Mouse (Mus musculus) neural tube, embryonic 13.5 days (tissue): ENCODE data around the gene Ints7. TPM values are rescaled to one million over a fixed set of nuclear protein-coding genes. Genes with fewer than 3 reads are reported as not detected.

ENCODE experiments used
- ATAC-seq: fragments of 200-750 bp; cut with Nextera tagmentation; 2 replicates; pipeline ENCODE4 v1.8.0; 2017; ENCODE audit warnings: low read depth, mild to moderate bottlenecking, moderate TSS enrichment, moderate library complexity
- H3K27ac ChIP-seq: fragments of 300-500 bp; sonication (generic); replicated peaks from 2 replicates; pipeline ENCODE4 v1.5.1; 2015; ENCODE audit warnings: moderate library complexity, mild to moderate bottlenecking, inconsistent platforms
- H3K27me3 ChIP-seq: fragments of 300-500 bp; sonication (generic); 2 replicates; pipeline ENCODE4 v1.6.1; 2015; ENCODE audit warnings: mild to moderate bottlenecking, inconsistent platforms
- H3K36me3 ChIP-seq: fragments of 300-500 bp; sonication (generic); 2 replicates; pipeline ENCODE4 v1.6.1; 2015; ENCODE audit warnings: mild to moderate bottlenecking, inconsistent platforms
- H3K4me1 ChIP-seq: fragments of 300-500 bp; sonication (generic); replicated peaks from 2 replicates; pipeline ENCODE4 v1.6.1; 2015; ENCODE audit warnings: inconsistent platforms
- H3K4me2 ChIP-seq: fragments of 300-500 bp; sonication (generic); 2 replicates; pipeline ENCODE4 v1.6.1; 2015; ENCODE audit warnings: inconsistent platforms, mild to moderate bottlenecking, moderate library complexity
- H3K4me3 ChIP-seq: fragments of 300-500 bp; sonication (generic); 2 replicates; pipeline ENCODE4 v1.5.1; 2015; ENCODE audit warnings: mild to moderate bottlenecking, inconsistent platforms
- H3K9ac ChIP-seq: fragments of 300-500 bp; sonication (generic); 2 replicates; pipeline ENCODE4 v1.6.1; 2015; ENCODE audit warnings: moderate library complexity, mild to moderate bottlenecking, inconsistent platforms
- H3K9me3 ChIP-seq: fragments of 300-500 bp; sonication (generic); 2 replicates; pipeline ENCODE4 v1.6.1; 2016; ENCODE audit warnings: inconsistent platforms
- WGBS: fragments of 180-500 bp; shearing (Covaris S2); methylation state at CpG from one replicate; pipeline ENCODE4 v1.1.7; 2015; 5-methylcytosine and 5-hydroxymethylcytosine counted together
- polyA plus RNA-seq: library from polyadenylated mRNA; unstranded; fragments of >200 nt; fragmentation: Nextera tagmentation; extraction: Ambion mirVana; gene quantifications from 2 replicates; pipeline ENCODE4 v1.2.1, GENCODE M21; 2015

The Ints7 gene
- polyA plus RNA-seq, 1 experiment from 2014 or later: 38.9 TPM

DNA sequence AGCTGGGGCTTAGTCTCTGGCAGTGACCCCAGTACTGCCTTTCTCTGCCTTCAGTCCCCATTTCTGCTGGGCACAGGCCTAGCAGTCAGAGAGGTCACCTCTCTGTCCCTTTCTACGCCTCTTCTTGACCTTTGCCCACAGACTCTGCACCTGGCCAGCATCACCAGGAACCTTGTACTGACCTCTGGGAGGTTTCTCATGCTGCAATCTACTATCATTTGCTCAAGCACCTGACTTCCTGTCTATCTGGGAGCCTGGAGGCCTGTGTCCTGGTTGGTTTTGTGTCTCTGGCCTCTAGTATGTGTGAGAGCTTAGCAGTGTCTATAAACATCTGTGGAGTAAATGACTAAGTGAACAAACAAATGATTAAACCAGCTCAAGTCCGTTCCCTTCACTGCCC, 64.7 kb downstream of the Ints7 start:
- H3K27me3 ChIP-seq: peaks cover 4% of the 10 kb centered on the region
- H3K27ac ChIP-seq: no peak overlapping the region
- WGBS: 84% methylated on average over 2 of the region's 2 CpGs
- no peak for ATAC-seq
- no peak overlapping the region for H3K4me3 ChIP-seq
- H3K4me2 ChIP-seq: no peak overlapping the region
- H3K4me1 ChIP-seq: peaks cover 13% of the 10 kb centered on the region
- H3K36me3 ChIP-seq: no peaks in the 10 kb centered on the region
- no peaks in the 10 kb centered on the region for H3K9me3 ChIP-seq
- H3K9ac ChIP-seq: no peak overlapping the region

DNA sequence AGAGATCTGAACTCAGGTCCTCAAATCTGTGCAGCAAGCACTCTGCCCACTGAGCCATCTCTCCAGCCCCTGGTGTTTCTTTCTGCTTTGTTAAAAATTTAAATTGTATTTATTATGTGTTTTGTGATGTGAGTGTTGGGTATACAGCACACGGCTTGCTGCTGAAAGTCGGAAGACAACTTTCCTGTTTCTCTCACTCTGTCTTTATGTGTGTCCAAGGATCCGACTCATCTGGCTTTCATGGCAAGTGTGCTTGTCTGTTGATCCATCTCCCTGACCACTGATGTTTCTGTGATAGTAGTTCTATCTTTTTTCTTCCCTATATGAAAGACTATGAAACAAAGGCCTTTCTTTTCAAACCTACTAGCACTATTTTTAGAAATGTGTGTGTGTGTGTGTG, 65.4 kb downstream of the Ints7 start:
- Histone ChIP-seq H3K27me3 (peaks cover 4% of the 10 kb centered on the region), H3K36me3 (no peaks in the 10 kb centered on the region), H3K4me3 (no peak overlapping the region), H3K9ac (no peak overlapping the region), H3K4me1 (peaks cover 13% of the 10 kb centered on the region), H3K9me3 (no peaks in the 10 kb centered on the region), H3K27ac (no peak overlapping the region), H3K4me2 (no peak overlapping the region)
- WGBS: 71% methylated on average over 3 of the region's 3 CpGs
- no peak for ATAC-seq

DNA sequence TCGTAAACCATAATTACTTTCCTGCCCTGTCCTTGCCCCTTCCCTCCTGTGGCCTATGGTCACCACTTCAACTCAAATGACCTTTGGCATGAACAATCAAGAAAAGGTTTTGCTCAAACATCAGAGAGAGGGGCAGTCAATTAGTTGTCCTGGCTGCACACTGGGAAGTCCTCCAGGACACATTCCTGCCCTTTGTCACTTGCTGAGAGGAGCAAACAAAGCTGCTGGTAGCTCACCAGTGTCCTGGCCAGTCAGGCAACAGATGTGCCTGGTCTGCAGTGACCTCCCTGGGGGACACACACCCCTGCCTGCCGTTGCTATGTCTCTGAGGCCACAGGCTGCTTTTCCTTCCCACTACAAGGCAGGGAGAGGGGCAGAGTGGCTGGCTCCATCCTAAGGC, 66.0 kb downstream of the Ints7 start:
- no peak overlapping the region for H3K9ac ChIP-seq
- no peak overlapping the region for H3K4me3 ChIP-seq
- no peak overlapping the region for H3K27ac ChIP-seq
- no peak overlapping the region for H3K4me2 ChIP-seq
- no peaks in the 10 kb centered on the region for H3K36me3 ChIP-seq
- no peak for ATAC-seq
- peaks cover 4% of the 10 kb centered on the region for H3K27me3 ChIP-seq
- 8% methylated on average over 2 of the region's 2 CpGs for WGBS
- H3K9me3 ChIP-seq: no peaks in the 10 kb centered on the region
- H3K4me1 ChIP-seq: peaks cover 13% of the 10 kb centered on the region

DNA sequence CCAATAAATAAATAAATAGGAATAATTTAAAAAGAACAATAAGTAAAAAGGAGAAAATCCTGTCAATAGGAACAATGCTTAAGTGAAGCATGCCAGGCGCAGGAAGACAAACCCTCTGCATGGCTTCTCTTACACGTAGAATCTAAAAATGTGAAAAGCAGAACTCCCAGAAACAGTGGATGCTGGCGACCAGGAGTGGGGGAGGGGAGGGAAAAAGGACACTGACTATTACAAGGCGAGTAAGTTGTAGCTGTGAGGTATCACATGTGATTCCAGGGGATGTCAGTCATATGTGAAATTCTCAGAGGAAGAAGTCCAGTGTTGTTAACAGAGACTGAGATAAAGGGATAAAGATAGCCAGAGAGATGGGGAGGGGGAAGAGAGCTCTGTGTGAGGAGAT, 67.5 kb downstream of the Ints7 start:
- H3K9ac ChIP-seq: no peak overlapping the region
- H3K36me3 ChIP-seq: no peaks in the 10 kb centered on the region
- ATAC-seq: no peak
- WGBS: 66% methylated on average over 4 of the region's 4 CpGs
- H3K27ac ChIP-seq: no peak overlapping the region
- peaks cover 13% of the 10 kb centered on the region for H3K4me1 ChIP-seq
- no peak overlapping the region for H3K4me3 ChIP-seq
- no peaks in the 10 kb centered on the region for H3K9me3 ChIP-seq
- H3K27me3 ChIP-seq: peaks cover 4% of the 10 kb centered on the region
- H3K4me2 ChIP-seq: no peak overlapping the region

DNA sequence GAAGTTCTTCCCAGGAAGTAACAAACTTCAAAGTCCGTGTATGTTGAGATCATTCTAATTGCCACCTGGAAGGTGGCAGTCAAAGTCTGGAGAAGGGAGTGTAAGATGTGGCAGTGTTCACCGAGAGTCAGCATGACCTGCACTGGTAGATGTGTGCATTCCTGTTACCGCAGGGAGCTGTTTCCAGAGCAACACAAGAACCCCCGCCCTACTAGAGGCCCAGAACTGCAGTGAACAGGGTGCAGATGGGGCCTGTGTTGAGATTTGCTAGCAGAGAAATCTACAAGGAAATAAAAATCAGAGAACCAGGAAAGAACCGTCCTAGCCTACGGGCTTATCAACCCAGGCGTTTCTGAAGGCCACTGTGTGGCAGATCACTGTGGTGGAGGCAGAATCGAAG, 70.5 kb downstream of the Ints7 start:
- Histone ChIP-seq H3K4me3 (no peak overlapping the region), H3K27ac (no peak overlapping the region), H3K4me1 (peaks cover 13% of the 10 kb centered on the region), H3K36me3 (no peaks in the 10 kb centered on the region), H3K27me3 (no peaks in the 10 kb centered on the region), H3K4me2 (no peak overlapping the region), H3K9me3 (no peaks in the 10 kb centered on the region), H3K9ac (no peak overlapping the region)
- 59% methylated on average over 8 of the region's 8 CpGs for WGBS
- no peak for ATAC-seq

DNA sequence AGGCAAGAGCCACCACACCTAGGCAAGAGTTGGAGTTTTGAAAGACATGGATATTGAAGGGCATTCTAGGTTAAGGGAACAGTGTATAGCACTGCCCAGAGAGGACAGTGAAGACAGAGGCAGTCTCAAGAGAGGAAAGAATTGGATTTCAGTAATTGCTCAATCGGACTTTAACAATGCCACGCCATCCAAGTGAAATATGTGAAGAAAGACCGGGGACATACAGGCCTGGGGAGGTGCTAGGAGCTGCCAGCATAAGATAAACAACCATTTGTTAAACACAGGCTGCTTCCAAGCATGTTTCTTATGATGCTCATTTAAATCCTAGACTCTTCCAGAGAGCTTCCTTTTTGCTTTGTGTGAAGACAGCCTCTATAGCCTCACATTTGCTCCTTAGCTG, 72.2 kb downstream of the Ints7 start:
- H3K36me3 ChIP-seq: no peaks in the 10 kb centered on the region
- WGBS: 85% methylated on average over 3 of the region's 3 CpGs
- H3K27me3 ChIP-seq: no peaks in the 10 kb centered on the region
- H3K4me2 ChIP-seq: no peak overlapping the region
- H3K4me3 ChIP-seq: no peak overlapping the region
- H3K27ac ChIP-seq: no peak overlapping the region
- peaks cover 8% of the 10 kb centered on the region for H3K4me1 ChIP-seq
- ATAC-seq: no peak
- H3K9me3 ChIP-seq: no peaks in the 10 kb centered on the region
- no peak overlapping the region for H3K9ac ChIP-seq

DNA sequence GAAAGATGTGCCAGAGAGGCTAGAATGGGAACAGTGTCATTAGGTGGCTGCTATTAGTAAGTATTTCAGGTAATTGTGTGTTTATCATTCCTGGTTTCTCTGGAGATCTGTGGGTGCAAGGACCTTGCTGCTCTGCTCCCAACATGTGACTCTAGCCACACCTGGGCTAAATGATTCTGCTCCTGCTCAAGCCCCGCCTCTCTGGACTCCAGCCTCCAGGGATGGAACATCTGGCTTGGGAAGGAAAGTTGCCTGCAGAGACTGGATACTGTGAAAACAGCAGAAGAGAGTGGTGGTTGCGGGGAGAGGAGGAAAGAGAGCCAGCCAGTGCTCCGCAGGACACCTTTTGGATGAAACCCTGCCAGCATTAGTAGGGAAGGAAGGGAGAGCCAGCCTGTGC, 84.0 kb downstream of the Ints7 start:
- no peak for ATAC-seq
- 64% methylated on average over 3 of the region's 3 CpGs for WGBS
- no peak overlapping the region for H3K4me2 ChIP-seq

DNA sequence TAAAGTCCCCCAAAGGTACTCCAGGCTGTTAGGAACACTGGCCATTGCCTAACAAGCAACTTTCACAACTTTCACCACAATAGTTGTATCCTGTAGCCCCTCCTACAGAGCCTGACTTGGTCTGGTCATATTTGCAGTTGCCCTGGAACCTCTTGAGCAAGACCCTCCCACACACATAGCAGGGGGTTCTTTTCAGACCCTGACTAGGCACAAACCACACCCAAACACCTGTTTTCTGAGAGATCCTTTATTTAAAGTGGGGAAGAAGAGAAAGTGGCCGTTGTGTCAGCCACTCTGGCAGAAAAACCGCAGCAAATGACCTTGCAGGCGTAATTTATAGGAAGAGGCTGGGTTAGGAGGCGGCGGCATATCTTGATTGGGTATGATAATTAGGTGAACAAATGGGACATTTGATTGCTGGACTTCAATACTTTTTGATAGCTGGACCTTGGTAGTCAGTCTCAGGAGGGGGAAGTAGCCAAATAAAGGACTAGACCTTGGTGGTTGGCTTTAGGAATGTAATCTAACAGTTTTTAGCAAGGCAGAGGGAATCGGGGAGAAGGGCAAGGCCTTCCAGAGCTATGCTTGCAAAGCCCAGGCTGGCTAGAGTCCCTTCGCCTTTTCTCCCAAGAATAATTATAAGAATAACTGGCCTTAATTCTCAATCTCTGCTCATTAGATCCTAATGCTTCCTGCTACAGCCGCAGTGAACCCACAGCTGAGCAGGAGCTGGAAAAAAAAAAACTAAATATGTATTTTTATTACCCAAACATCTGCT, 85.8 kb downstream of the Ints7 start:
- Histone ChIP-seq H3K4me1 (no peaks in the 10 kb centered on the region), H3K4me3 (no peak overlapping the region), H3K9me3 (no peaks in the 10 kb centered on the region), H3K27ac (no peak overlapping the region), H3K4me2 (no peak overlapping the region), H3K27me3 (no peaks in the 10 kb centered on the region), H3K9ac (no peak overlapping the region), H3K36me3 (no peaks in the 10 kb centered on the region)
- ATAC-seq: no peak
- 55% methylated on average over 8 of the region's 8 CpGs for WGBS

More for the DNA sequence above, 84.0 kb downstream of the Ints7 start:
- Histone ChIP-seq H3K9ac (no peak overlapping the region), H3K36me3 (no peaks in the 10 kb centered on the region), H3K27me3 (no peaks in the 10 kb centered on the region), H3K9me3 (no peaks in the 10 kb centered on the region), H3K27ac (no peak overlapping the region), H3K4me1 (no peaks in the 10 kb centered on the region), H3K4me3 (no peak overlapping the region)

DNA sequence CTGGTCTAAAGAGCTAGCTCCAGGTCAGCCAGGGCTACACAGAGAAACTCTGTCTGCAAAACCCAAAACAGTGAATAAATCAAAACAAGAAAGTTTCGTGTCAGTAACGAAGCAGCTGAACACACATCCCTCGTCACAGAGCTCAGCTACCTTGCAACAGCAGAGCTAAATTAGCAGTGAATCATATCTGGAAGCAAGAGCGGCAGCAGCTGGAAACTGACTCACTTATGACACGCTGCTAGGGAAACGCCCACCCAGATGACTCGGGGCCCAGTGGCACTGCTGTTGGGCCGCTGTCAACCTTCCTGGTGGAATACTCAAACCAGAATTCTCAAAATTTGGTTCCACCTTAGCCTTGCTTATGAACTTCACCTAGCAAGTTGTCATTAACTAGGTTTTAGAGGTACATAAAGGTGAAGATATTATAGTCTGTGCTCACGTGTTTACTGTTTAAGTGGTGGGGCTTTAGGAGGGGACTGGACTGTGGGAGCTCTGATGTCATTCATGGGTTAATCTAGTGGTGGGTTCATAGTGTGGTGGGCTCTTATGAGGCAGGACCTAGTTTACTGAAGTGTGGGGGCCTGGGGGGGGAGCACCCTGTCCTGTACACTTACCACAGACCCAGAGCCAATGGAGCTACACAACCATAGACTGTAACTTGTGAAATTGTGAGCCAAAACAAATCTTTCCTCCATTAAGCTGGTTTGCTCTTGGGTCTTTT, 86.9 kb downstream of the Ints7 start:
- H3K27ac ChIP-seq: no peak overlapping the region
- H3K36me3 ChIP-seq: no peaks in the 10 kb centered on the region
- ATAC-seq: no peak
- H3K9me3 ChIP-seq: no peaks in the 10 kb centered on the region
- H3K4me1 ChIP-seq: no peaks in the 10 kb centered on the region
- no peak overlapping the region for H3K4me2 ChIP-seq
- 76% methylated on average over 9 of the region's 9 CpGs for WGBS
- H3K4me3 ChIP-seq: no peak overlapping the region
- H3K27me3 ChIP-seq: no peaks in the 10 kb centered on the region
- no peak overlapping the region for H3K9ac ChIP-seq

DNA sequence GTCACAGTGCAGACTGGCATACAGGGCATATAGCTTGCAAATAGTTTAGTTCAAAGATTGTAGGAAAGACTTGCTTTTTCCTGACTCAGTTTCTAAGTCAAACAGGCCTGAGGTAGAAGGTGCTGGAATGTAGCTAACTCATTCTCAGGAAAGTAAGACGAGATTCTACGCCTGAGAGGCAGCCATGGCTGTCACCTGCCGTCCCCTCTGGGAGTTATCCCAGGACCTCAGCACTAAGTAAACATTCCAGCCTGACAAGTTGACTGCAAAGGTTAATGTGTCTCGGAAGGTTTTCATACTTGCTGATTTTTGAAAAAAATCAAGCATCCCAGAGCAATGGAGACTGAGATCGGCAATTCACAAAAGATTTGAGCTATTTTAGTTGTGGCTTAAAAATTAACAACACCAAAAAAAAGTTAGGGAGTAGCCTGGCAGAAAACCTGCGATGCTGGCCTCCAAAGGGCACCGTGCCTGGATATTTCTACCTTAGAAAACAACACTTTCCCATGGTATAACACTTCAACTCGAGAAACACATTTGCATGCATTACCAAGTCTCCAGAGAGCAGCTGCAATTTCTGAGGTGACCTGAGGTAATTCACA, 87.6 kb downstream of the Ints7 start:
- Histone ChIP-seq H3K27me3 (no peaks in the 10 kb centered on the region), H3K4me1 (no peaks in the 10 kb centered on the region; the same call in 1 of the 2 replicates), H3K4me2 (no peak overlapping the region), H3K4me3 (no peak overlapping the region), H3K9me3 (no peaks in the 10 kb centered on the region), H3K27ac (no peak overlapping the region), H3K9ac (no peak overlapping the region), H3K36me3 (no peaks in the 10 kb centered on the region)
- 72% methylated on average over 8 of the region's 8 CpGs for WGBS
- ATAC-seq: no peak

DNA sequence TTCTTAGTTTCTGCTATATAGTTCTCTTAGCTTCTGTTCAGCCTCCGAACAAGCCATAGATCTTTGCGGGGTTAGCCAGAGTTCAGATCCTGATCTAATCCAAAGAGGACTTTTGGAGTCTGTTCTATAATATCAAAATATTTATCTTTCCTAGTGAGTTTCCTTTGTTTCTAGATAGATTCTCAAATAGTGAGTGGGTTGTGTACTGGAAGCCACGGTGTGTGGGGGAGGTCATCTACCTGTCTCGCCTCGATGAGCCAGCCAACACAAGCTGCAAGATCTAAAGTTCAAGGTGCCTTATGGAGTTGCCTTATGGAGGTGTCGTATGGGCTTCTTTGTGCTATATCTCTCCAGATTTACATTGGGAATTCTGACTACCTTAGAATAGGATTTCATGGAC, 88.2 kb downstream of the Ints7 start:
- no peak for ATAC-seq
- H3K4me2 ChIP-seq: no peak overlapping the region
- H3K27ac ChIP-seq: no peak overlapping the region
- no peak overlapping the region for H3K4me3 ChIP-seq
- H3K4me1 ChIP-seq: no peaks in the 10 kb centered on the region; the same call in 1 of the 2 replicates
- WGBS: 90% methylated on average over 6 of the region's 6 CpGs
- no peaks in the 10 kb centered on the region for H3K36me3 ChIP-seq
- no peaks in the 10 kb centered on the region for H3K9me3 ChIP-seq
- no peak overlapping the region for H3K9ac ChIP-seq
- no peaks in the 10 kb centered on the region for H3K27me3 ChIP-seq

DNA sequence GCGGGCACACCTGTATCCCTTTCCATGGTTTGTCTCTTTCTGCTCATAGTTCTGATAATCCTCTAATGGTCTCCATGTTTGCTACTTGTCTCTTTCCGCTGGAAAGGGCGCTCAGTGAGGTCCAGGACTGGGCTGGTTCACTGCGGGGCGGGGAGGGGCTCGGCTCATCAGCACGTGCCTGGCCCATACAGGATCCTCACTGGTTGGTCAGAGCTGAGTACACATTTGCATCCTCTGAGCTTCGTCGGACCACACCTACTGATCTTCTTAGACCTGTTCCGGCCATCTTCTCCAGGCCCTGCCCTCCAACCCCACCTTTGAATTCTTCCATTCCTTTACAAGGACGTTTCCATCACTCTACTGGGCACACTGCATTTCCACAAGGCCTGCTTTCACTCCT, 90.9 kb downstream of the Ints7 start:
- Histone ChIP-seq H3K36me3 (no peaks in the 10 kb centered on the region), H3K9me3 (no peaks in the 10 kb centered on the region), H3K27ac (no peak overlapping the region), H3K9ac (no peak overlapping the region), H3K4me2 (no peak overlapping the region), H3K27me3 (no peaks in the 10 kb centered on the region), H3K4me1 (no peaks in the 10 kb centered on the region; the same call in 1 of the 2 replicates), H3K4me3 (no peak overlapping the region)
- ATAC-seq: no peak
- 87% methylated on average over 11 of the region's 11 CpGs for WGBS
